Mouse (Mus musculus) frontal cortex, postnatal 25 days (tissue): Measurements from ENCODE around the gene Esrrg.

Experiments used
- DNase-seq, 2 experiments: peaks; one replicate each; pipeline ENCODE4 v3.0.0; 2022; ENCODE audit warnings: low spot score in 2 of 2

Gene Esrrg

DNA sequence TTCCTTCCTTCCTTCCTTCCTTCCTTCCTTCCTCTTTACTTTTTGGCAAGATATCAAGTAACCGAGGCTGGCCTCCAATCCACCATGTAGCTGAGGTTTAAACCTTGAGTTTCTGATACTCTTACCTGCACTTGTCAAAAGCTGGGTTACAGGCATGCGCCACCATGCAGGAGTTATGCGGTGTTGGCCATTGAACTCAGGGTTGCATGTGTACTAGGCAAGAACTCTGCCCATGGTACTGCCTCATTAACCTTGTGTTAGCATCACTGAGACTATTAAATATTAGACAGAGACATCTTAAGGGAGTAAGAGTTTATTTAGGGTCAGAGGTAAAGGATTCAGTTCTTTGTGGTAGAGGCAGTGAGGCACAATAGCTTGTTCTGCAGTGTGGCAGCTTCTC, 161.6 kb downstream of the Esrrg start:
- no peak for DNase-seq

DNA sequence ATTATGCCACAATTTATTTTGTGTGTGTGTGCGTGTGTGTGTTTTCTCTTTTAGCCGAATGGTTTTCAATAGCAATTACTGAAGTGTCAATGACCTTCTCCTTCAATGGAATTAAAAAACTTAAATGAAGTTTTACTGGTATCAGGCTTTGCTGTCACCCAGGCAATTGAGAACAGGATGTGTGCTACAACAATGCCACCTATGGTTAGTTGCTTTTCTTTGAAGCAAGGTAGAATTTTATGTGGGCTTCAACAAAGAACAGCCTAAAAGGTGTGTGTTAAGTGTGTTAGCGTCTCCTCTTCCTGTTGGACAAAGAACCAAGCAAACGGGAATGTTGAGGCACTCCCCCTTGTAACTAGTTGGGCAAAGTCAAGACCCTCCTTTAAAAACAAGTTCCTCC, 162.5 kb downstream of the Esrrg start:
- DNase-seq = no peak

DNA sequence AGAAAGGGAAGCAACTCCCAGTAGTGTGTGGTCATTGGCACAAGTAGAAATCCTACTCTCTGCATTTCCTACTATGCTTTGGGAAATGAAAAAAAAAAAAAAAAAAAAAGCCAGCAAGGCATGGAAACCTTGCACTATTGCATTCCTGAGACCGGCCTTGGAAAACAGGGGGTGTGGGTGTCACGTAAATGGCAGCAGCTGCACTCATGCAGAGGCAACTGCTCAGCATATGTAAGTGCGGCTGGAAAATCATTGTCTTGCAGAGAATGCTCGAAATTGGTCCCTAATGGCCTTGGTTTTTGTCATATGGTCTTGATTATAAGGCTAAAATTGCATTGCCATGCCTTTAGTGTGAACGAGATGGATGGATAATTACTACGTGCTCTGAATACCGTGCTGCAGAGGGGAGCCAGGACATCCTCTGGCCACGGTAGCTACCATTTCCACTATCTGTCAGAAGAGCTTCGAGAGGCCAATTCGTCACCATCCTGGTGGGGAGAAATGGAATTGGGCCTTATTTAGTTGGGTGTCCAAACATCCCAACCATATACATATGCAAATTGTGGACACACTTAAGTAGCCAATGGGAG, 171.1 kb downstream of the Esrrg start:
- DNase-seq = no peak

DNA sequence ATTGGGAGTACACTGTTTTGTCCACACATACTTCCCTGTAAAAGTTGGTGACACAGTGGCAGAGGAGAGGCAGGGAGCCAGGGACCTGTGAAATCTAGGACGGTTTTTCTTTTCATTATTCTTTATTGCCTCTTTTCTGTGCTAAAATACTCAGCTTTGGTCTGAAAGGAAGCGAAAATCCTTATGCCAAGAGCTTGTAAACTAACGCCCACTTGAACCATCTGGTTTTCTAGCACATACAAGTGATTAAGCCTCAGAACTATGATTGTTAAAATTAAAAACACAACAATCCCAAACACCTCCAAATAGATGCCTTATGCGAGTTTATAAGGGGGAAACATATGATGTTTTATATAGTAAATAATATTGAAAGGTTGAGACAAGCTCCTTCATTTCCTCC, 176.6 kb downstream of the Esrrg start:
- peak in 1 of 2 experiments; percentile 6 for DNase-seq

- DNase-seq = no peak
Measured at GRCm38 (mm10) chr1:187787055-187788016, 178.7 kb downstream of the Esrrg start.

DNA sequence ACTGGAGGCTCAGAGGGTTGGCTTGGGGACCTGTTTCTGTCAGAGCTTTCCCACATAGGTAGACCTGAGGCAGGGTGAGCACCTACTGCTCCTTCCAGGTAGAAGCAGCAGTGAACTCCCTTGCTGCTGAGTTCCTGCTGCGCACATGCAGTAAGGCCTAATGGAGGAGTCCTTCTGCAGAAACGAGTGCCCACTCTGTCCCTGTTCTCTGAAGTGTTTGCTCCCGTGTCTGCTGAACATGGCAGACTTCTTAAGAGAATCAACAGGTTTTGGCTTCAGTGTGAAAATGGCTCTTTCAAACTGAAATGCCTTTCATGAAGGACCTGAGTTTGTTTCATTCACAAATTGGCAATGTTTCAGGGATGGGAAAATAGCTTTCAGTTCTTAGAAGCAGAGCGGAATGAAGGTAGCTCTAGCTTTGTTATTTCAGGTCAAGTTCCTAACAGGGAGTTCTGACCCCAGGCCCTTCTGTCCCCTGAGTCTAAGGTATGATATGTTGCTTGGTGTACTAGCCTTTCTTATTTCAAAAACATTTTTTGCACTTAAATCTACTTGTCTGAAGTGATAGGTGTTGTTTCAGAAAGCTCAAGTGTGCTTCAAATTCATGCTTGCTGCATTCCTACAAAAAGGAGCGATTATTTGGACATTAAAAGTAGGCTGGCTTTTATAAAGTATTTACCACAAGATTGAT, 185.8 kb downstream of the Esrrg start:
- DNase-seq = no peak

GRCm38 (mm10) chr1:187795551-187795950, 187.0 kb downstream of the Esrrg start:
- no peak for DNase-seq

DNA sequence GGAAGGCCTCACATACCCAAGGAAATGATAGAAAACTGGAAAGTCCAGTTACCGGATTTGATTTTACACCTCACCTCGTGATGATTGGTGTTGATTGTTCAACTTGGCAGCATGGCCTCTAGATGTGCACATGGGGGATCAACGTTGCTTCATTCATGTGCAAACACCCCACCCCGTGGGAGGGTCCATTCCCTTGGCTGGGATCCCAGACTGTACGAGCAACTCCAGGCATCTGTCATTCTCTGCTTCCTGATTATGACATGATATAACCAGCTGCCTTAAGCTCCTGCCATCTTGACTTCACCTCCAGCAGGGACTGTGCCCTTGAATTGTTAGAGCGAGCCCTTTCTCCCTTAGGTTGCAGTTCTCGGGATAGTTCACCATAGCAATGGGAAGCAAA, 190.7 kb downstream of the Esrrg start:
- DNase-seq = no peak

GRCm38 (mm10) chr1:187800761-187801160, 192.2 kb downstream of the Esrrg start:
- DNase-seq = no peak

- DNase-seq = no peak
Measured at GRCm38 (mm10) chr1:187803566-187803965, 195.0 kb downstream of the Esrrg start.

- no peak for DNase-seq
Measured at GRCm38 (mm10) chr1:187803997-187804396, 195.4 kb downstream of the Esrrg start.

DNA sequence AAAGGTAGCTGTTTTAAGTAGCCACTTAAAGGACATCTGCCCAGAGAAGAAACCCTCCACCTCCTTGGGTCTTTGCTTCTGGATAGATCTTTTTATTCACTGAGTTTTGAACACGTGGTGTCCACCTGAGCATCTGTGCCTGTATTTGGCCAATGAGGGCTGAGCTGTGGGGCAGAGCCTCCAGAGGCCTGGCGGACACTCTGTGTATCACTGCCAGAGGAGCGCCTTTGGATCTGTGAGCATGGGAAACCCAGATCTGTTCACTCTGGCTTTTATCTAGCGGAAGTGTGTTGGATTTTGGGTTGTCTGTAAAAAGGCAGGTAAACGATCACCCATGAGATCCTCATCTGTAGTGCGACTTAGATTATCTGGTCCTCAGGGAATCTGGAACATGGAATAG, 196.4 kb downstream of the Esrrg start:
- no peak for DNase-seq

DNA sequence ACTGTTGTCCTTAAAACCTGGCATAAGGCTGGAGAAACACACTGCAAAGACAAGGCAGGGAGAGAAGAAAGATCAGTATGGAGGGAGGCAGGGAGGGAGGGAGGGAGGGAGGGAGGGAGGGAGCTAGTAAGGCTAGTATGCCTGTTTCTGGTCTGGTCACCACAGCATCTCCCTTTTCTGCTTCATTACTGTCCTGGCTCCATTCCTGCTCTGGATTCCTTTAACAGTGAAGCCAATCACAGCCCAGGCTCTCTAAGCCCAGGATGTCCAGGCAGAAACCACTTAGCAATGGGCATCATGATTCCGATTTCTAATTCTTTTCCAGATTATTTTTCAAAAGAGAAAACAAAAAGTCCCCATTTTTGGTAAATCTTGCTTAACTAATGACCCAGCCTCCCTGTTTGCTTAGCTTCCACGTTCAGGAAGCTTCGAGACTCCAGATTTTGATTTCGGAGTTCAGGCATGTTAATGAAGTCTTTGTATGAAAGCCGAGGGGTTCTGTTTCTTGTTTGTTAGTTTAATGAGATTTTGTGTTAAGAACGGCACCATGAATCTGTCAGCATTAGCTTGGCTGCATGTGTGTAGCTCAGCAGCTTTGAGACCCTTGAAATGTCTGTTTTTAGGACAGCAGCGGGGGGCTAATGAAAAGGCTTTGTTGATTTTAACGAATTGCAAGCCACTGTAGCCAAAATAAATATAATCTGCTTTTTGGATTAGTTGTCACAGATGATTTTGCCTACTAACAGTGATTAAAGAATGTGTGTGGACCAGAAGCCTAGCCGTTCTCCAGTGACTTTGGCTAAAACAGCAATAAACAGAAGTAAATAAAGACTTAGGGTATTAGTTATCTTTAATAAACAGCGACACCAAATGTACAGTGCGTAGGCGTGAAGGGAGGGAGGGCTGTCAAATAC, 199.1 kb downstream of the Esrrg start:
- DNase-seq = no peak

- DNase-seq = no peak
Measured at GRCm38 (mm10) chr1:187808391-187808922, 199.9 kb downstream of the Esrrg start.

DNA sequence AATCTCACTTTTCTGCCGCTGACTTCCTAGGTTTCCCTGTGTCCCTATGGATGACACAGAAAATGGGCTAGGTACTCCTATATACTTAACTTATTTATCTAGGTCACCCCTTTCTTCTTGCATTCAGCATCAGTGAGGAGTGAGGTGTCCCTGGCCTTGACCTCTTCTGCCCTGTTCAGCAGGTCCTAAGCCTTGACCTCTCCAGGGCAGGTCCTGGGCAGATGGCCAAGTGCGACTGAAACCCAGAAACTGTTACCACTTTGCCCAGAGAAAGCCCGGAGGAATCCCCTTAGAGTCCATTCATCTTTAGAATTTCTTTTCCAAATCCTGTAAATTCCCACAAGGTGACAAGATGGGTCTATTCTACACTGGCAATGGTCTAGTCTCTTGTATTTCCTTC, 201.0 kb downstream of the Esrrg start:
- DNase-seq = no peak

- DNase-seq = no peak
Measured at GRCm38 (mm10) chr1:187819406-187819805, 210.8 kb downstream of the Esrrg start.

DNA sequence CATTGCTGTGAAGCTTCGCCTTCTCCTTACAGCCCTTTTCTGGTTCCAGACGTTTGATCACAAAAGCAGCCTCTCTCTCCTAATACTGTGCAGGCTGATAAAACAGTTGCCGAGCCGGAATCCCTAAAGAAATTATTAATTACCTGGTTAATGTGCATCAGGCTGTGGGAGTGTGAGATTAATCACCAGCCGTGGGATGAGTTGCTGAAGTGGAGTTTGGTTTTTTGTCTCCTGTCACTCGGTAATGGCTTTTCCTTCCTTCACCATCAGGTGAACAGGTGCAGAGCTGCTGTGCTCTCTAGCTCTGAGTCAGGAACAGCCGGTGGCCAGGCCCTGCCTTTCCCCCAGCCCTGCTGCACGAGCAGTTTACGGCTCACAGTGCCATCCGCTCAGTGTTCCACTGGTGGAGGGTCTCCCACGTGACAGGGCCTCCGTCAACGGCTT, 212.8 kb downstream of the Esrrg start:
- DNase-seq = no peak

GRCm38 (mm10) chr1:187823351-187823750, 214.8 kb downstream of the Esrrg start:
- DNase-seq = no peak

- no peak for DNase-seq
Measured at GRCm38 (mm10) chr1:187825421-187826097, 217.0 kb downstream of the Esrrg start.

- DNase-seq = no peak
Measured at GRCm38 (mm10) chr1:187826140-187826539, 217.5 kb downstream of the Esrrg start.

GRCm38 (mm10) chr1:187826869-187827268, 218.3 kb downstream of the Esrrg start:
- DNase-seq = no peak
